Mouse (Mus musculus): ENCODE results near the gene Adssl1.

- TF ChIP-seq CTCF (IDR thresholded peaks at IDR 0.05; ENCODE audit: low read depth, low read length) (no peak), GATA1 (IDR thresholded peaks at IDR 0.05; ENCODE audit: borderline replicate concordance, low read length) (no peak), GATA2 (IDR thresholded peaks at IDR 0.05; ENCODE audit: borderline replicate concordance, low read depth, low read length) (no peak), POLR2AphosphoS5 (IDR thresholded peaks at IDR 0.05; ENCODE audit: insufficient replicate concordance, low read depth, low read length) (no peak), TAL1 (conservative IDR thresholded peaks at IDR 0.05; ENCODE audit: low read depth, low read length) (no peak)
Observed at GRCm38 (mm10) chr12:112619686-112620353, at the start of gene Adssl1.

Data from G1E (cell line).